Mouse (Mus musculus) lung, postnatal 0 days (tissue): Measurements from ENCODE around the gene 1810030O07Rik.

Experiments
- CTCF ChIP-seq: IDR thresholded peaks from 2 replicates; pipeline ENCODE4 v1.5.1; 2016; ENCODE audit warnings: antibody characterized with exemption, mild to moderate bottlenecking
- EP300 ChIP-seq: IDR thresholded peaks from 2 replicates; pipeline ENCODE4 v1.6.1; 2016; ENCODE audit warnings: antibody characterized with exemption, mild to moderate bottlenecking, control low read depth

DNA sequence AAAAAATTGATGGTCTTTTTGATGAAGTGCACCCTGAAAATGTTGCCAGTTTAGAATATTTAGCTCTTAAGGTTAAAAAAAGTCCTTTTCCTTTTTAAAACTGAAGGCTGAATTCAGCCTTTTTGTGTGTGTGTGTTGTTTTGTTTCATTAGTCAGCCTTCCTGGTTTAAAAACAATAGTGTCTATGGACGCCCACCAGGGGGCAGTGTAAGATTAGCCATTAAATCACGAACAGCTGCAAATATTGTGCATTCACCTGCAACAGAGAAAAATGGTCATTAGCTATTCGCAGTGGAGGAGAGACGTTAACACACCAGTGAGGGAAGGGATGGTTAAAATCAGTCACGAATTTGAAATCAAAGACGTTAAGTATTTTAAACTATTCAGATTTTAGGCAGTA lies 3.9 kb upstream of the 1810030O07Rik start:
- TF ChIP-seq EP300: no peak
- peak; percentile 74 for TF ChIP-seq CTCF
